Mouse (Mus musculus) lung, embryonic 16.5 days (tissue): ENCODE data around the gene Cecr2. TPM values are rescaled to one million over a fixed set of nuclear protein-coding genes. Genes with fewer than 3 reads are reported as not detected.

ENCODE experiments used
- ATAC-seq: fragments of 200-750 bp; cut with Nextera tagmentation; 2 replicates; pipeline ENCODE4 v1.8.0; 2017; ENCODE audit warnings: low read depth, mild to moderate bottlenecking, moderate library complexity
- H3K27ac ChIP-seq: fragments of 300-500 bp; sonication (generic); 2 replicates; pipeline ENCODE4 v1.5.1; 2014; ENCODE audit warnings: mild to moderate bottlenecking, control low read depth, low read length
- H3K27me3 ChIP-seq: fragments of 300-500 bp; sonication (generic); 2 replicates; pipeline ENCODE4 v1.6.1; 2014; ENCODE audit warnings: low read depth, low read length, mixed read lengths; ENCODE audit not compliant: control insufficient read depth, insufficient read depth
- H3K36me3 ChIP-seq: fragments of 300-500 bp; sonication (generic); 2 replicates; pipeline ENCODE4 v1.6.1; 2014; ENCODE audit warnings: low read length; ENCODE audit not compliant: control insufficient read depth, insufficient read depth
- H3K4me1 ChIP-seq: fragments of 300-500 bp; sonication (generic); replicated peaks from 2 replicates; pipeline ENCODE4 v1.6.1; 2014; ENCODE audit warnings: low read length, mixed read lengths; ENCODE audit not compliant: control insufficient read depth, insufficient read depth
- H3K4me2 ChIP-seq: fragments of 300-500 bp; sonication (generic); 2 replicates; pipeline ENCODE4 v1.6.1; 2014; ENCODE audit warnings: low read depth, low read length, control low read depth
- H3K4me3 ChIP-seq: fragments of 300-500 bp; sonication (generic); 2 replicates; pipeline ENCODE4 v1.5.1; 2014; ENCODE audit warnings: mild to moderate bottlenecking, low read length, control low read depth
- H3K9ac ChIP-seq: fragments of 300-500 bp; sonication (generic); 2 replicates; pipeline ENCODE4 v1.6.1; 2014; ENCODE audit warnings: low read length, control low read depth
- H3K9me3 ChIP-seq: fragments of 300-500 bp; sonication (generic); 2 replicates; pipeline ENCODE4 v1.6.1; 2016; ENCODE audit warnings: low read length; ENCODE audit not compliant: control insufficient read depth
- WGBS: fragments of 180-500 bp; shearing (Covaris S2); extraction: QIAGEN DNeasy Blood & Tissue Kit; methylation state at CpG from one replicate; pipeline ENCODE4 v1.1.7; 2014; 5-methylcytosine and 5-hydroxymethylcytosine counted together
- microRNA-seq: library from miRNA; unstranded; fragments of <30 nt; microRNA quantifications from one replicate; pipeline ENCODE4, GENCODE M21; 2016
- polyA plus RNA-seq: library from polyadenylated mRNA; unstranded; fragments of >200 nt; fragmentation: Nextera tagmentation; extraction: Ambion mirVana; gene quantifications from 2 replicates; pipeline ENCODE4 v1.2.1, GENCODE M21; 2015

The Cecr2 gene
- polyA plus RNA-seq, 1 experiment from 2014 or later = 2.2 TPM

- peaks cover 18% of the 10 kb centered on the region for H3K36me3 ChIP-seq
- WGBS = 92% methylated on average over 2 of the region's 2 CpGs
- H3K27ac ChIP-seq = no peak overlapping the region
- H3K9me3 ChIP-seq = no peaks in the 10 kb centered on the region
- peaks cover 10% of the 10 kb centered on the region for H3K4me1 ChIP-seq
- H3K4me3 ChIP-seq = no peak overlapping the region
- no peaks in the 10 kb centered on the region for H3K27me3 ChIP-seq
- no peak overlapping the region for H3K9ac ChIP-seq
- H3K4me2 ChIP-seq = no peak overlapping the region
- no peak for ATAC-seq
Observed at GRCm38 (mm10) chr6:120819294-120819693, 153.1 kb downstream of the Cecr2 start.

DNA sequence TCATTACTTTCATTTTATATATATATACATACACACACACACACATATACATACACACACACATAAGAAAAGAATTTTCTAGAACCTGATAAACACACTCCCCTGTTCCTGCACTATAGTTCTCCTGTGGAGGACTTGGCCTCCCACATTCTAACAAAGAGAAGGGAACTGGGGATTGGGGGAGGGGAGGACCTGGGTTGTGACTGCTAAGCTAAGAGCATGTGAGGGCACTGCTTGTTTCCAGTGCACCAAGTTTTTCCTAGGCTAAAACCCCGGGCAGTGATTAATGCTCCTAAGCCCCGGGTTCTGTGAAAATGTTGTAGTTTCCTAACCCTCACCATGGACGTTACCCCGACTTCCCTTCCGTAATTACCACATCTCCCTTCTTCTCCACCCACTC, 154.0 kb downstream of the Cecr2 start:
- H3K4me2 ChIP-seq = no peak overlapping the region
- H3K36me3 ChIP-seq = peaks cover 18% of the 10 kb centered on the region
- no peak for ATAC-seq
- WGBS = 81% methylated on average over 5 of the region's 5 CpGs
- peaks cover 10% of the 10 kb centered on the region for H3K4me1 ChIP-seq
- no peaks in the 10 kb centered on the region for H3K27me3 ChIP-seq
- H3K4me3 ChIP-seq = no peak overlapping the region
- no peak overlapping the region for H3K27ac ChIP-seq
- no peaks in the 10 kb centered on the region for H3K9me3 ChIP-seq
- no peak overlapping the region for H3K9ac ChIP-seq

Small RNA genes lying within 50 kb of the gene (microRNA-seq; reads per million reads assigned to microRNA genes)
- not detected for gene Gm25193

Other genes starting within 250 kb of the Cecr2 start
- 8.6 and 8.9 TPM in 2 replicates for gene Il17ra, start 203.1 kb upstream of the Cecr2 start, polyA plus RNA-seq
- 0.10 and 0.14 TPM in 2 replicates for gene Tmem121b, start 172.6 kb upstream of the Cecr2 start, polyA plus RNA-seq
- gene Hdhd5, start 135.1 kb upstream of the Cecr2 start, polyA plus RNA-seq = 16.4 and 16.7 TPM in 2 replicates
- gene Slc25a18, start 107.2 kb downstream of the Cecr2 start, polyA plus RNA-seq = 0.28 and 0.64 TPM in 2 replicates
- 110 and 112 TPM in 2 replicates for gene Atp6v1e1, start 156.4 kb downstream of the Cecr2 start, polyA plus RNA-seq
- 27.2 and 30.4 TPM in 2 replicates for gene Bcl2l13, start 169.8 kb downstream of the Cecr2 start, polyA plus RNA-seq